Mouse (Mus musculus) lung, postnatal 0 days (tissue): ENCODE data around the gene Cryab. TPM values are rescaled to one million over a fixed set of nuclear protein-coding genes. Genes with fewer than 3 reads are reported as not detected.
A peak's percentile ranks its signal among the peaks of the same experiment; 100 is the strongest.

Source experiments
- ATAC-seq: fragments of 200-750 bp; cut with Nextera tagmentation; 2 replicates; pipeline ENCODE4 v1.8.0; 2017; ENCODE audit warnings: moderate library complexity
- DNase-seq: peaks from one replicate; pipeline ENCODE4 v3.0.0-alpha.2; 2016; ENCODE audit warnings: low spot score
- H3K27ac ChIP-seq: fragments of 300-500 bp; sonication (generic); 2 replicates; pipeline ENCODE4 v1.5.1; 2014; ENCODE audit warnings: antibody characterized with exemption, mild to moderate bottlenecking, low read length, mixed read lengths
- H3K27me3 ChIP-seq: fragments of 300-500 bp; sonication (generic); replicated peaks from 2 replicates; pipeline ENCODE4 v1.6.1; 2014; ENCODE audit warnings: low read length, mixed read lengths; ENCODE audit not compliant: insufficient read depth
- H3K36me3 ChIP-seq: fragments of 300-500 bp; sonication (generic); 2 replicates; pipeline ENCODE4 v1.6.1; 2014; ENCODE audit warnings: low read length, mixed read lengths; ENCODE audit not compliant: insufficient read depth
- H3K4me1 ChIP-seq: fragments of 300-500 bp; sonication (generic); 2 replicates; pipeline ENCODE4 v1.6.1; 2014; ENCODE audit warnings: antibody characterized with exemption, low read depth, low read length, mixed read lengths; ENCODE audit not compliant: insufficient read depth
- H3K4me2 ChIP-seq: fragments of 300-500 bp; sonication (generic); replicated peaks from 2 replicates; pipeline ENCODE4 v1.6.1; 2014; ENCODE audit warnings: low read depth, mild to moderate bottlenecking, low read length, moderate library complexity, mixed read lengths
- H3K4me3 ChIP-seq: fragments of 300-500 bp; sonication (generic); 2 replicates; pipeline ENCODE4 v1.5.1; 2014; ENCODE audit warnings: low read depth, low read length
- H3K9ac ChIP-seq: fragments of 300-500 bp; sonication (generic); replicated peaks from 2 replicates; pipeline ENCODE4 v1.6.1; 2014; ENCODE audit warnings: low read depth, mild to moderate bottlenecking
- H3K9me3 ChIP-seq: fragments of 300-500 bp; sonication (generic); 2 replicates; pipeline ENCODE4 v1.6.1; 2016; ENCODE audit warnings: low read length, mixed read lengths
- CTCF ChIP-seq: IDR thresholded peaks from 2 replicates; pipeline ENCODE4 v1.5.1; 2016; ENCODE audit warnings: antibody characterized with exemption, mild to moderate bottlenecking
- EP300 ChIP-seq: IDR thresholded peaks from 2 replicates; pipeline ENCODE4 v1.6.1; 2016; ENCODE audit warnings: antibody characterized with exemption, mild to moderate bottlenecking, control low read depth
- WGBS: fragments of 180-500 bp; shearing (Covaris S2); extraction: QIAGEN DNeasy Blood & Tissue Kit; methylation state at CpG from one replicate; pipeline ENCODE4 v1.1.7; 2014; 5-methylcytosine and 5-hydroxymethylcytosine counted together
- polyA plus RNA-seq: library from polyadenylated mRNA; unstranded; fragments of >200 nt; fragmentation: Nextera tagmentation; extraction: Ambion mirVana; gene quantifications from 2 replicates; pipeline ENCODE4 v1.2.1, GENCODE M21; 2015

The Cryab gene
- polyA plus RNA-seq, 1 experiment from 2014 or later: 442 TPM

DNA sequence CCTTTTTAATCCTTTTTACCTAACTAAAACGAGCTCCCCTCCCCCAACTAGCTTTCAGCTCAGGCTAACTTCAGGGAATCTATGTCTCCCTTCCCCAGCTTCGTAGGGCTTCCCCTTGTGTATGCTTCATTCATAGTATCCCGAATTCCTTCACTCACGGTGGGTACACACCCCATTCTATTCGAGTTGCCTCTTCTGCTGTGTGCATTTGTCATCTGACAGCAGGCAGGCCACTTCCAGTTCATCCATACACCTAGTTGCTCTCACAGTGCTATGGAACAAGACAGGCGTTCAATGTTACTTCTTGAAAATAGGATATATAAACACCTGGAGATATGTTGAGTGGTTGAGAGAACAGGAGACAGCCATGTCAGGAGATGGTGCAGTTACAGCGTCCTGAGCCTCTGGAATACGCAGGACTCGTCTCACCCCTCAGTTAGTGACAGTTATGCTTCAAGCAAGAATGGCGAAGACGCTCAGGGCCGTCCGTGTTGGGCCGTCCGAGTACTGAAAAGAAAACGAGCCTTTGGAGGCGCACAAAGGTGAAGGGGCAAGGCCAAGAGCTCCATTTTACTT is 16.5 kb downstream of the Cryab start:
- peak overlapping the region; percentile 65 for H3K4me3 ChIP-seq
- WGBS: 3% methylated on average over 17 of the region's 17 CpGs
- no peaks in the 10 kb centered on the region; the same call in 1 of the 2 replicates for H3K36me3 ChIP-seq
- 0 out of 2 replicates have a peak, but pooled peaks cover 4% of the 10 kb centered on the region for H3K4me1 ChIP-seq
- H3K9ac ChIP-seq: peak overlapping the region; percentile 58
- TF ChIP-seq CTCF (no peak), EP300 (no peak)
- ATAC-seq (no peak), DNase-seq (peak; percentile 35)
- H3K9me3 ChIP-seq: no peaks in the 10 kb centered on the region
- peak overlapping the region; percentile 95 for H3K27ac ChIP-seq
- no peaks in the 10 kb centered on the region for H3K27me3 ChIP-seq
- peak overlapping the region; percentile 75 for H3K4me2 ChIP-seq

DNA sequence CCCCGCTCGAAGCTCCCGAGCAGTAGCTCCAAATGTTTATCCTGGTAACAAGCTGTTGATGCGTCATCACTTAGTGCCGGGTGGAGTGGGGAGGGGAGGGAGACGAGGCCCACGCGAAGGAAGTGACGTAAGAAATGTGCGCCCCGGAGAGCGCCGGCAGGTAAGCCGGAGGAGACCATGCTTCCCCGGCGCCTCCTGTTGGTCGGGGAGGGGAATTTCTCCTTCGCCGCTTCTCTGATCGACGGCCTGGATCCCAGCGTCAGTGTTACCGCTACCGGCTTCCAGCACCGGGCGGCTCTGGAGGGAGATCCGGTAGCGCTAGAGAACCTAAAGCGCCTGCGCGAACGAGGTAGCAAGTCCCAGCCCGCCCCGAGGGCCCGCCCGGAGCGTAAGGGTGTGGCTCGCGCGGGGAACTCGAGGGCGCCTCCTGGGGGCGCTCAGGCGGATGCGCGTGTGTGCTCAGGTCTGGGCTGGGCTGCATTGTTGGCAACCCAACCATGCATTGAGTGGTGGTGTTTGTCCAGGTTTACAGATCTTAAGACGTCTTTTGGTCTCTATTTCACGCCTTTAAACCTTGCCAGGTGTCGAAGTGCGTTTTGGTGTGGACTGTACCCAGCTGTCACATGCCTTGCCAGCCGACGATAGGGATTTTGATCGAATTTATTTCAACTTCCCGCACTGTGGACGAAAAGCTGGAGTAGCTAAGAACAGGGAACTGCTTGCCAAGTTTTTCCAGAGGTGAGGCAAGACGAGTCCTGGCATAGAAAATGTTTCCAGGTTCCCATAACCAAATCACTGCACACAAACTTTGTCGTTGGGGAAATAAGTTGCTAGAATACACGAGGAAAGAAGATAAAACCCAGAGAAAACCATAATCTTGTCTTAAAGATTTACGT is 17.2 kb downstream of the Cryab start, which contains the start of gene Fdxacb1:
Gene Fdxacb1 (plus strand): TSS at position 130 of the 896 bp plus-strand sequence.
- WGBS: 2% methylated on average over 59 of the region's 59 CpGs
- no peaks in the 10 kb centered on the region; the same call in 1 of the 2 replicates for H3K36me3 ChIP-seq
- H3K4me1 ChIP-seq: 0 out of 2 replicates have a peak, but pooled peaks cover 4% of the 10 kb centered on the region
- DNase-seq (peak; percentile 99), ATAC-seq (peak; percentile 97)
- no peaks in the 10 kb centered on the region for H3K27me3 ChIP-seq
- H3K4me2 ChIP-seq: peak within 1 kb of the TSS; percentile 75
- H3K27ac ChIP-seq: peak within 1 kb of the TSS; percentile 95
- no peaks in the 10 kb centered on the region for H3K9me3 ChIP-seq
- TF ChIP-seq EP300: peak; percentile 60
- peak; percentile 82 for TF ChIP-seq CTCF
- peak within 1 kb of the TSS; percentile 58 for H3K9ac ChIP-seq
- peak within 1 kb of the TSS; percentile 65 for H3K4me3 ChIP-seq

DNA sequence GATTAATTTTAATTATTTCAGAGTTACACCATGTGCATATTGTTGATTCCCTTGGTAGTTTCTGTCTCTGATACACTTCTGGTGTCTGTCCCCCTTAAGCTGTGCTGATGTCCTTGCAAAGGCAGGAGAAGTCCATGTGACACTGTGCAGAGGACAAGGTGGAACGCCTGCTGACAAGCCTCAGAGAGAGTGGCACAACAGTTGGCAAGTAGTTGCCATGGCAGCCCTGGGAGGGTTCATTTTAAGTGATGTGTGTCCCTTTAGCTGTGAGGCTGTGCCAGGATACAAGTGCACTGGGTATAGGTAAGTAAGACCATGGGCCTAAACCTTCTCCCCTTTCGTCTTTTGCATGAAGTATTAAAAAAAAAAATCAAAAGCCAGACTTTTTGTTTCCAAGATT is 18.9 kb downstream of the Cryab start:
- no peak for DNase-seq
- no peak for ATAC-seq
- no peaks in the 10 kb centered on the region for H3K27me3 ChIP-seq
- no peak for TF ChIP-seq CTCF
- no peak for TF ChIP-seq EP300
- H3K36me3 ChIP-seq: no peaks in the 10 kb centered on the region; the same call in 1 of the 2 replicates
- H3K4me2 ChIP-seq: no peak overlapping the region
- H3K9me3 ChIP-seq: no peaks in the 10 kb centered on the region
- H3K27ac ChIP-seq: no peak overlapping the region
- no peak overlapping the region for H3K4me3 ChIP-seq
- peaks cover 7% of the 10 kb centered on the region; the same call in 1 of the 2 replicates for H3K4me1 ChIP-seq
- 87% methylated on average over 2 of the region's 2 CpGs for WGBS
- no peak overlapping the region for H3K9ac ChIP-seq

DNA sequence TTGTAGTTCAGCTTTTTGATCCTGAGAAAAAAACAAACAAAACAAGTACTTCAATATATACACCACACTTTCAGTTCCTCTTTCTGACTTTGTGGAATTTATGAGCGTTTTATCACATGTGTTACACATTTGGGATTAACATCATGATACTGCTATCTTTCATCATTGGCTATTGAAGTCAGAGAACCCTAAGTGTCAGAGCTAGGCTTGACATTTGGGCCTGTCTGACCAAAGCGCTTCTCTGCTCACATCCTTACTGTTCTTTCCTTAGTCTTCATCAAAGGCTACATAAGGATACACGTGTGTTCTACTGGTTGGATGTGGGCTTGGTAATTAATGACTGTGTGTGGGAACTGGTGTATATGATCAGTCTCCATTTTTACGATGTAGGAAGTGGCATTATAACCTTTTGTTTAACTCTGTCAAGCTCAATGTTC is 22.9 kb downstream of the Cryab start:
- no peaks in the 10 kb centered on the region for H3K27me3 ChIP-seq
- H3K27ac ChIP-seq: no peak overlapping the region
- H3K4me1 ChIP-seq: peaks cover 4% of the 10 kb centered on the region; the same call in 1 of the 2 replicates
- H3K4me3 ChIP-seq: no peak overlapping the region
- 55% methylated on average over 4 of the region's 4 CpGs for WGBS
- ATAC-seq (no peak), DNase-seq (no peak)
- H3K9me3 ChIP-seq: no peaks in the 10 kb centered on the region
- H3K9ac ChIP-seq: no peak overlapping the region
- H3K4me2 ChIP-seq: peak overlapping the region; percentile 98
- TF ChIP-seq CTCF (no peak), EP300 (no peak)
- no peaks in the 10 kb centered on the region; the same call in 1 of the 2 replicates for H3K36me3 ChIP-seq

DNA sequence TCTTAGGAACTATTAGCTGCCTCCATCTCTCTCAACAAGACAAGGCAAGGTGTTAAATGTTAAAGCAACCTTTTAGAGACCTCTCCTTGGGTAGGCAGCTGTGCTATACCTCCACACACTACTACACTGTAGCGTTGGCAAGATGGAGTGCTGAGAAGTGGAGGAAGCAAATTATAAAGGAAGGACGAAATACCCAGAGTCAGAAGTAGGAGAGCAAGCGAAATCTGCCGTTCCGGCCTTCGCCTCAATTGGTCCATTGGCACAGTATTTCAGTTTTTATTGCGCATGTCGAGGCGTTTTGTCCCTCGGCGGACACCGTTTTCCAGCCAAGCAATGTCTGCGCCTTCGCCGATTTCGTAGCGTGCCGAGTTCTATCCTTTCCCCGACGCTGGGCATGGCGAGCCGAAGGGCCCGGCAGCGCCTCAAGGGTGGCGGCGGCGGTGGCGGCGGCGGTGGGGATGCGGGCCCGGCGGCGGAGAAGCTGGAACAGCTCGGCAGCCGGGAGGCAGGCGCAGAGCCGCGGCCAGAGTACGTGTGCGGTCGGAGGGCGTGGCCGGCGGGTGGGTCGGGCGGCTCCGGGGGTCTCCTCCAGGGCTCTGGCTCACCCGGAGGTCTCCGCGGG is 24.0 kb downstream of the Cryab start, which contains the start of the genes Alg9 and 1110032A03Rik:
Gene Alg9 (plus strand): TSS at position 29 of the 622 bp plus-strand sequence.
Gene 1110032A03Rik (minus strand): TSS at position 530 of the 622 bp plus-strand sequence.
- TF ChIP-seq EP300: no peak
- TF ChIP-seq CTCF: no peak

More for the DNA sequence above, 24.0 kb downstream of the Cryab start, which contains the start of the genes Alg9 and 1110032A03Rik:
- H3K4me1 ChIP-seq: peaks cover 4% of the 10 kb centered on the region; the same call in 1 of the 2 replicates
- peak within 1 kb of the TSS; percentile 64 for H3K27ac ChIP-seq
- H3K9me3 ChIP-seq: no peaks in the 10 kb centered on the region
- no peaks in the 10 kb centered on the region for H3K27me3 ChIP-seq
- peak within 1 kb of the TSS; percentile 98 for H3K4me2 ChIP-seq
- DNase-seq: peak; percentile 86
- under 1% methylated on average over 34 of the region's 51 CpGs for WGBS
- H3K4me3 ChIP-seq: peak within 1 kb of the TSS; percentile 98
- peak; percentile 75 for ATAC-seq
- peak within 1 kb of the TSS; percentile 88 for H3K9ac ChIP-seq
- H3K36me3 ChIP-seq: peaks cover 2% of the 10 kb centered on the region; the same call in 1 of the 2 replicates
